Comparison of ENCODE assay signal across 8 mouse cellular contexts in the genomic region with DNA sequence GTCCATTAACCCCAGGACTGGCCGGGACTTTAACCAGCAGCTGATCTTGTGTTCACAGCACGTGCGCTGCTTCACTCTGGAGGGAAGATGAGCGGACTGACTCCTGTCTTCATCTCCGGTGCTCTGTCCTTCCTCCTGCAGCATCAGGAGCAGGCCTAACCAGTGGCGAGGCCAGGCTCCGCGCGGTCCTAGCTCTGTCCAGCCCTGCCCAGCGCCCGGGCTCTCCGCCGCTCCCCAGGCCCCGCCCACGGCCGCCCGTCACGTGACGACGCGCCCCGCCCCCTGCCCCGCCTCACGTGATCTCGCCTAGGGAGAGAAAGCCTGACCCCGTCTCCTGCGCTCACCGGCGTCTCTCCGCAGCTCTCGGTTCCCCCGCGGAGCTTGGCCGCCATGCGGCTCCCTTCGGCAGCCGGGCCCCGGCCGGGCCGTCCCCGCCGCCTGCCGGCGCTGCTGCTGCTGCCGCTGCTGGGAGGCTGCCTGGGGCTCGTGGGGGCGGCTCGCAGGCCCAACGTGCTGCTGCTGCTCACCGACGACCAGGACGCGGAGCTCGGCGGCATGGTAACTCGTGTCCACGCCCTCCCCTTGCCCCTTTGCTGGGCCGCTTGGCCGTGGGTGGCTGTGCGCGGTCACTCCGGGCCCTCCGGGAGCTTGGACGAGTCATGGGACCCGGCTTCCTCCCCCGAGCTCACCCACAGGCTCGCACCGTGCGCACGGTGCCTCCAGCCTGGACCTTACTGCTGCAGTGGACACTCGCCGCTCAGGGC. TPM values are rescaled to one million over a fixed set of nuclear protein-coding genes. Genes with fewer than 3 reads are reported as not detected.
DNase-seq lines count a peak whose midpoint lies in the region; ATAC-seq and TF ChIP-seq lines count a peak whose summit lies in the region.

A gene (plus strand): TSS at position 290 of the 764 bp plus-strand sequence.

- no peaks in the 10 kb centered on the region for H3K27me3 ChIP-seq in heart, embryonic 12.5 days (replicated peaks)
- H3K27me3 ChIP-seq in kidney, postnatal 0 days (ENCODE audit: insufficient read depth, low read length): no peaks in the 10 kb centered on the region
- no peaks in the 10 kb centered on the region for H3K27me3 ChIP-seq in liver, adult 2 months (ENCODE audit: control insufficient read depth, insufficient read depth, low read length)

- no peak for TF ChIP-seq CTCF in kidney, postnatal 0 days (IDR thresholded peaks at IDR 0.05; ENCODE audit: low read depth)
- TF ChIP-seq CTCF in liver, adult 2 months (IDR thresholded peaks at IDR 0.05; ENCODE audit: low read depth, low read length): no peak

- under 1% methylated on average over 65 of the region's 72 CpGs for WGBS in heart, embryonic 12.5 days
- under 1% methylated on average over 64 of the region's 72 CpGs for WGBS in kidney, postnatal 0 days
- WGBS in liver, adult 2 months: under 1% methylated on average over 63 of the region's 72 CpGs

- peak within 1 kb of the TSS; percentile 60 for H3K27ac ChIP-seq in heart, embryonic 12.5 days (ENCODE audit: poor library complexity, severe bottlenecking)
- peak within 1 kb of the TSS; percentile 85 for H3K27ac ChIP-seq in kidney, postnatal 0 days
- peak within 1 kb of the TSS; percentile 92 for H3K27ac ChIP-seq in liver, adult 2 months (replicated peaks; ENCODE audit: insufficient read depth, low read depth, low read length)

- peak within 1 kb of the TSS; percentile 84 for H3K9ac ChIP-seq in heart, embryonic 12.5 days
- H3K9ac ChIP-seq in kidney, postnatal 0 days (ENCODE audit: low read depth, low read length): peak within 1 kb of the TSS; percentile 88
- peak within 1 kb of the TSS; percentile 93 for H3K9ac ChIP-seq in liver, adult 2 months (ENCODE audit: low read depth, low read length)

- H3K79me2 ChIP-seq in liver, adult 2 months (ENCODE audit: control insufficient read depth, insufficient read depth, low read length): peaks cover 30% of the 10 kb centered on the region

- H3K36me3 ChIP-seq in heart, embryonic 12.5 days: peaks cover 8% of the 10 kb centered on the region
- no peaks in the 10 kb centered on the region for H3K36me3 ChIP-seq in kidney, postnatal 0 days (ENCODE audit: insufficient read depth, low read length)
- peaks cover 3% of the 10 kb centered on the region; the same call in 1 of the 2 replicates for H3K36me3 ChIP-seq in liver, adult 2 months (ENCODE audit: control insufficient read depth, insufficient read depth, low read length)

- DNase-seq in CD4-positive, CD25-positive, alpha-beta regulatory T cell, adult 2 months (ENCODE audit: low read depth, low spot score): peak; percentile 90
- peak; percentile 56 for DNase-seq in brain, embryonic 18.5 days (ENCODE audit: low read depth, low spot score)
- peak; percentile 94 for DNase-seq in kidney, postnatal 0 days (ENCODE audit: low spot score)
- peak; percentile 92 for DNase-seq in liver, adult 2 months (ENCODE audit: extremely low read depth, low read depth, low spot score)
- peak; percentile 80 to 81 for DNase-seq in spleen, postnatal 36 days (ENCODE audit: low spot score in 2 of 2)

- peak within 1 kb of the TSS; percentile 94 for H3K4me2 ChIP-seq in heart, embryonic 12.5 days
- H3K4me2 ChIP-seq in kidney, postnatal 0 days (ENCODE audit: low read length): peak within 1 kb of the TSS; percentile 98

- TF ChIP-seq POLR2A in liver, adult 2 months (IDR thresholded peaks at IDR 0.05; ENCODE audit: extremely low read depth, insufficient read depth, low read length): 0 out of 2 replicates have a peak, but pooled peaks have one; percentile 54

- H3K4me1 ChIP-seq in heart, embryonic 12.5 days (replicated peaks): peaks cover 19% of the 10 kb centered on the region
- peaks cover 14% of the 10 kb centered on the region for H3K4me1 ChIP-seq in kidney, postnatal 0 days (replicated peaks; ENCODE audit: insufficient read depth, low read length)
- H3K4me1 ChIP-seq in liver, adult 2 months (ENCODE audit: control insufficient read depth, insufficient read depth, low read length): peaks cover 16% of the 10 kb centered on the region

- ATAC-seq in erythroid progenitor cell, adult 5-6 weeks (replicated peaks; ENCODE audit: low FRiP score, poor library complexity, severe bottlenecking): peak; percentile 85
- peak; percentile 96 for ATAC-seq in heart, embryonic 12.5 days (ENCODE audit: insufficient number of reproducible peaks, low FRiP score)
- peak; percentile 99 for ATAC-seq in kidney, postnatal 0 days (replicated peaks; ENCODE audit: low FRiP score, low read depth)
- ATAC-seq in monocyte, adult 5-6 weeks (replicated peaks; ENCODE audit: insufficient number of reproducible peaks, low FRiP score, low TSS enrichment, poor library complexity, severe bottlenecking): peak; percentile 54

- H3K9me3 ChIP-seq in heart, embryonic 12.5 days (replicated peaks): no peaks in the 10 kb centered on the region
- H3K9me3 ChIP-seq in kidney, postnatal 0 days (replicated peaks; ENCODE audit: low read length): no peaks in the 10 kb centered on the region

- H3K4me3 ChIP-seq in heart, embryonic 12.5 days: peak within 1 kb of the TSS; percentile 82
- peak within 1 kb of the TSS; percentile 89 for H3K4me3 ChIP-seq in kidney, postnatal 0 days (replicated peaks; ENCODE audit: low read depth, low read length)
- H3K4me3 ChIP-seq in liver, adult 2 months (ENCODE audit: insufficient read depth, low read depth, low read length): peak within 1 kb of the TSS; percentile 79

RNA-seq across cellular contexts. Expression of the gene that starts here (rescaled TPM):
- 17.2 and 19.8 TPM in 2 replicates for total RNA-seq in erythroid progenitor cell, adult 5-6 weeks (2015; ENCODE audit: low replicate concordance)
- total RNA-seq in erythroid progenitor cell, adult 5-6 weeks (2017; ENCODE audit: low replicate concordance): 9.6 and 13.0 TPM in 2 replicates
- 40.2 and 40.3 TPM in 2 replicates for polyA plus RNA-seq in heart, embryonic 12.5 days (2016; fragmentation: Nextera tagmentation; extraction: Ambion mirVana)
- 62.3 and 63.2 TPM in 2 replicates for polyA plus RNA-seq in kidney, postnatal 0 days (2015; fragmentation: Nextera tagmentation; extraction: Ambion mirVana)
- 84.0 and 102 TPM in 2 replicates for total RNA-seq in liver, adult 2 months (2014; rRNA removed)
- polyA plus RNA-seq in liver, adult 2 months (2012; rRNA removed): 65.7 and 78.4 TPM in 2 replicates
- total RNA-seq in monocyte, adult 5-6 weeks (2017): 88.0 to 114 TPM (median 88.1 TPM) in 3 replicates

Comparison
In these comparisons a context has a peak if more than half of its experiments do, and no peak if none do; other contexts are left out.
1. Peak in every context shown above with its lines: DNase-seq, ATAC-seq, H3K4me3 ChIP-seq and H3K27ac ChIP-seq.